Comparison of ENCODE assay signal across 17 mouse cellular contexts in genomic region chr11:68407266-68407926, GRCm38 (mm10). TPM values are rescaled to one million over a fixed set of nuclear protein-coding genes. Genes with fewer than 3 reads are reported as not detected.
DNase-seq lines count a peak whose midpoint lies in the region; ATAC-seq lines count a peak whose summit lies in the region.
"Had no signal": no experiment of that assay in that cellular context is flagged by ENCODE, and none has a peak within 500 bp of the region (broad histone marks: within the 10 kb centered on the region; RNA-seq: fewer than 3 reads in every experiment).

No protein-coding gene starts in this region.

- no peaks in the 10 kb centered on the region for H3K36me3 ChIP-seq in liver, embryonic 11.5 days (ENCODE audit: control insufficient read depth, insufficient read depth, low read length)
- no peaks in the 10 kb centered on the region for H3K36me3 ChIP-seq in neural tube, embryonic 13.5 days
- H3K36me3 ChIP-seq in embryonic facial prominence, embryonic 10.5 days (replicated peaks): no peaks in the 10 kb centered on the region
- H3K36me3 ChIP-seq: embryonic facial prominence, embryonic 15.5 days; heart, embryonic 10.5 days; hindbrain, embryonic 10.5 days; limb, embryonic 15.5 days; neural tube, embryonic 15.5 days had no signal

- peak; percentile 39; the same call in 1 of the 2 replicates for ATAC-seq in liver, embryonic 11.5 days (replicated peaks; ENCODE audit: low FRiP score)
- ATAC-seq in neural tube, embryonic 13.5 days (ENCODE audit: low read depth): peak; percentile 19; the same call in 1 of the 2 replicates
- ATAC-seq: liver, postnatal 0 days had no signal

- H3K4me1 ChIP-seq in liver, embryonic 11.5 days (replicated peaks; ENCODE audit: control insufficient read depth, insufficient read depth, low read length): no peaks in the 10 kb centered on the region
- no peaks in the 10 kb centered on the region for H3K4me1 ChIP-seq in neural tube, embryonic 13.5 days (replicated peaks)
- no peaks in the 10 kb centered on the region for H3K4me1 ChIP-seq in embryonic facial prominence, embryonic 10.5 days
- H3K4me1 ChIP-seq: embryonic facial prominence, embryonic 15.5 days; limb, embryonic 15.5 days; neural tube, embryonic 15.5 days had no signal

- H3K27me3 ChIP-seq in liver, embryonic 11.5 days (replicated peaks; ENCODE audit: control insufficient read depth, insufficient read depth, low read length): peaks cover 15% of the 10 kb centered on the region
- peaks cover 44% of the 10 kb centered on the region for H3K27me3 ChIP-seq in neural tube, embryonic 13.5 days
- peaks cover 48% of the 10 kb centered on the region for H3K27me3 ChIP-seq in embryonic facial prominence, embryonic 10.5 days (replicated peaks; ENCODE audit: low read depth, poor library complexity, severe bottlenecking)
- H3K27me3 ChIP-seq: embryonic facial prominence, embryonic 15.5 days; Patski had no signal

- H3K9ac ChIP-seq in liver, embryonic 11.5 days (ENCODE audit: low read depth, low read length): no peak overlapping the region
- no peak overlapping the region for H3K9ac ChIP-seq in neural tube, embryonic 13.5 days
- H3K9ac ChIP-seq: embryonic facial prominence, embryonic 15.5 days; limb, embryonic 15.5 days; liver, postnatal 0 days; neural tube, embryonic 15.5 days had no signal

- WGBS in liver, embryonic 11.5 days: 37% methylated on average over 11 of the region's 11 CpGs
- WGBS in neural tube, embryonic 13.5 days: 64% methylated on average over 11 of the region's 11 CpGs
- 62% methylated on average over 11 of the region's 11 CpGs for WGBS in embryonic facial prominence, embryonic 10.5 days

- no peaks in the 10 kb centered on the region for H3K9me3 ChIP-seq in liver, embryonic 11.5 days (ENCODE audit: control insufficient read depth, low read length)
- H3K9me3 ChIP-seq in neural tube, embryonic 13.5 days: no peaks in the 10 kb centered on the region
- H3K9me3 ChIP-seq in embryonic facial prominence, embryonic 10.5 days: no peaks in the 10 kb centered on the region
- H3K9me3 ChIP-seq: embryonic facial prominence, embryonic 15.5 days; heart, embryonic 10.5 days; hindbrain, embryonic 10.5 days; limb, embryonic 15.5 days; neural tube, embryonic 15.5 days had no signal

- DNase-seq in liver, embryonic 11.5 days (ENCODE audit: low spot score): no peak
- no peak for DNase-seq in liver
- no peak for DNase-seq in neural tube, embryonic 10.5 days (ENCODE audit: extremely low spot score, low spot score)
- peak; percentile 50 for DNase-seq in CD4-positive, CD25-positive, alpha-beta regulatory T cell, adult 2 months (ENCODE audit: low read depth, low spot score)
- DNase-seq in embryonic facial prominence, embryonic 10.5 days (ENCODE audit: low spot score): no peak
- no peak for DNase-seq in left cerebral cortex, postnatal 4 days
- no peak for DNase-seq in layer of hippocampus, adult 11-12 months (ENCODE audit: low spot score)

- no peak overlapping the region for H3K27ac ChIP-seq in liver, embryonic 11.5 days (ENCODE audit: low read depth, low read length)
- no peak overlapping the region for H3K27ac ChIP-seq in neural tube, embryonic 13.5 days (replicated peaks)
- 0 out of 2 replicates have a peak overlapping the region, but pooled peaks have one; percentile 16 for H3K27ac ChIP-seq in embryonic facial prominence, embryonic 10.5 days (replicated peaks)
- H3K27ac ChIP-seq: embryonic facial prominence, embryonic 15.5 days; heart, embryonic 10.5 days; hindbrain, embryonic 10.5 days; hindbrain, postnatal 0 days; limb, embryonic 15.5 days; neural tube, embryonic 15.5 days had no signal

- intact Hi-C loops in left cerebral cortex, postnatal 4 days (cut with DNase I): loop anchor here (5.0 to 10.0 kb wide), 2 partner anchors 433 to 590 kb away; no protein-coding TSS in a partner anchor

- no peak overlapping the region for H3K4me3 ChIP-seq in liver, embryonic 11.5 days (ENCODE audit: low read depth, low read length)
- no peak overlapping the region for H3K4me3 ChIP-seq in neural tube, embryonic 13.5 days
- no peak overlapping the region for H3K4me3 ChIP-seq in embryonic facial prominence, embryonic 10.5 days
- H3K4me3 ChIP-seq: embryonic facial prominence, embryonic 15.5 days; heart, embryonic 10.5 days; hindbrain, embryonic 10.5 days; limb, embryonic 15.5 days; neural tube, embryonic 15.5 days had no signal

- H3K4me2 ChIP-seq in liver, embryonic 11.5 days: no peak overlapping the region
- H3K4me2 ChIP-seq in neural tube, embryonic 13.5 days: no peak overlapping the region
- H3K4me2 ChIP-seq: embryonic facial prominence, embryonic 15.5 days; limb, embryonic 15.5 days; neural tube, embryonic 15.5 days had no signal

RNA-seq across cellular contexts. Expression of gene Ntn1, which starts 6.8 kb away (rescaled TPM):
- 0.13 and 0.40 TPM in 2 replicates for polyA plus RNA-seq in liver, embryonic 11.5 days (2014; fragmentation: Nextera tagmentation; extraction: Ambion mirVana)
- 31.3 and 35.3 TPM in 2 replicates for polyA plus RNA-seq in neural tube, embryonic 13.5 days (2015; fragmentation: Nextera tagmentation; extraction: Ambion mirVana)
- polyA plus RNA-seq in embryonic facial prominence, embryonic 10.5 days (2016; fragmentation: Nextera tagmentation; extraction: Ambion mirVana): 7.4 and 8.2 TPM in 2 replicates
- total RNA-seq in left cerebral cortex, postnatal 4 days (2021): 10 to 100 TPM; 10.6 to 14.7 TPM
- total RNA-seq: megakaryocyte-erythroid progenitor cell, adult 5-6 weeks had no signal

RNA-seq across cellular contexts. Expression of gene Pik3r5, which starts 24.5 kb away (rescaled TPM):
- polyA plus RNA-seq in liver, embryonic 11.5 days (2014; fragmentation: Nextera tagmentation; extraction: Ambion mirVana): 0.56 and 0.84 TPM in 2 replicates
- polyA plus RNA-seq in neural tube, embryonic 13.5 days (2015; fragmentation: Nextera tagmentation; extraction: Ambion mirVana): 1.3 and 1.6 TPM in 2 replicates
- 0.69 and 1.3 TPM in 2 replicates for polyA plus RNA-seq in embryonic facial prominence, embryonic 10.5 days (2016; fragmentation: Nextera tagmentation; extraction: Ambion mirVana)
- total RNA-seq in left cerebral cortex, postnatal 4 days (2021): under 1 TPM; 0.56 to 0.97 TPM
